Mouse (Mus musculus): ENCODE results near the gene Smug1. TPM values are rescaled to one million over a fixed set of nuclear protein-coding genes. Genes with fewer than 3 reads are reported as not detected.

The Smug1 gene
- polyA plus RNA-seq, 1 experiment from 2014 or later = 3.8 TPM

- Histone ChIP-seq H3K4me2 (ENCODE audit: low read depth, low read length) (no peak overlapping the region), H3K27me3 (ENCODE audit: insufficient read depth, low read length) (peaks cover 60% of the 10 kb centered on the region), H3K4me3 (ENCODE audit: low read depth, low read length) (no peak overlapping the region), H3K27ac (ENCODE audit: low read depth) (no peak overlapping the region), H3K9me3 (ENCODE audit: low read length) (no peaks in the 10 kb centered on the region), H3K36me3 (replicated peaks; ENCODE audit: insufficient read depth, low read length) (no peaks in the 10 kb centered on the region), H3K9ac (replicated peaks) (no peak overlapping the region), H3K4me1 (ENCODE audit: insufficient read depth) (peaks cover 3% of the 10 kb centered on the region; the same call in 1 of the 2 replicates)
- ATAC-seq (no peak), DNase-seq (no peak)
- 30% methylated on average over 3 of the region's 3 CpGs for WGBS (ENCODE audit: insufficient replicate concordance)
- TF ChIP-seq EP300 (IDR thresholded peaks at IDR 0.05; ENCODE audit: low read depth) = no peak
- no peak for TF ChIP-seq CTCF (IDR thresholded peaks at IDR 0.05; ENCODE audit: low read depth)
Observed at GRCm38 (mm10) chr15:103144176-103144575, 22.7 kb downstream of the Smug1 start.

- WGBS (ENCODE audit: insufficient replicate concordance) = 33% methylated on average over 13 of the region's 13 CpGs
- no peaks in the 10 kb centered on the region for H3K36me3 ChIP-seq (replicated peaks; ENCODE audit: insufficient read depth, low read length)
- no peak overlapping the region for H3K4me3 ChIP-seq (ENCODE audit: low read depth, low read length)
- no peak overlapping the region for H3K4me2 ChIP-seq (ENCODE audit: low read depth, low read length)
- no peak overlapping the region for H3K9ac ChIP-seq (replicated peaks)
- H3K27ac ChIP-seq (ENCODE audit: low read depth) = no peak overlapping the region
- H3K9me3 ChIP-seq (ENCODE audit: low read length) = peaks cover 2% of the 10 kb centered on the region; the same call in 1 of the 2 replicates
- peaks cover 23% of the 10 kb centered on the region for H3K27me3 ChIP-seq (ENCODE audit: insufficient read depth, low read length)
- DNase-seq (no peak), ATAC-seq (no peak)
- TF ChIP-seq EP300 (IDR thresholded peaks at IDR 0.05; ENCODE audit: low read depth) = no peak
- no peak for TF ChIP-seq CTCF (IDR thresholded peaks at IDR 0.05; ENCODE audit: low read depth)
- no peaks in the 10 kb centered on the region for H3K4me1 ChIP-seq (ENCODE audit: insufficient read depth)
Observed at GRCm38 (mm10) chr15:103135431-103135947, 31.4 kb downstream of the Smug1 start.

- DNase-seq = no peak
- H3K9me3 ChIP-seq (ENCODE audit: low read length) = peaks cover 3% of the 10 kb centered on the region; the same call in 1 of the 2 replicates
- WGBS (ENCODE audit: insufficient replicate concordance) = 29% methylated on average over 5 of the region's 5 CpGs
- H3K4me3 ChIP-seq (ENCODE audit: low read depth, low read length) = no peak overlapping the region
- H3K27ac ChIP-seq (ENCODE audit: low read depth) = no peak overlapping the region
- H3K9ac ChIP-seq (replicated peaks) = no peak overlapping the region
- no peak for ATAC-seq
- TF ChIP-seq CTCF (IDR thresholded peaks at IDR 0.05; ENCODE audit: low read depth) (no peak), EP300 (IDR thresholded peaks at IDR 0.05; ENCODE audit: low read depth) (no peak)
- no peak overlapping the region for H3K4me2 ChIP-seq (ENCODE audit: low read depth, low read length)
- no peaks in the 10 kb centered on the region for H3K36me3 ChIP-seq (replicated peaks; ENCODE audit: insufficient read depth, low read length)
- no peaks in the 10 kb centered on the region for H3K4me1 ChIP-seq (ENCODE audit: insufficient read depth)
- H3K27me3 ChIP-seq (ENCODE audit: insufficient read depth, low read length) = peaks cover 23% of the 10 kb centered on the region
Observed at GRCm38 (mm10) chr15:103134277-103135086, 32.4 kb downstream of the Smug1 start.

GRCm38 (mm10) chr15:103133761-103134160 is 33.1 kb downstream of the Smug1 start:
- no peak for DNase-seq
- Histone ChIP-seq H3K9me3 (ENCODE audit: low read length) (peaks cover 3% of the 10 kb centered on the region; the same call in 1 of the 2 replicates), H3K4me1 (ENCODE audit: insufficient read depth) (no peaks in the 10 kb centered on the region), H3K36me3 (replicated peaks; ENCODE audit: insufficient read depth, low read length) (no peaks in the 10 kb centered on the region), H3K4me2 (ENCODE audit: low read depth, low read length) (no peak overlapping the region), H3K9ac (replicated peaks) (no peak overlapping the region), H3K27ac (ENCODE audit: low read depth) (no peak overlapping the region), H3K4me3 (ENCODE audit: low read depth, low read length) (no peak overlapping the region), H3K27me3 (ENCODE audit: insufficient read depth, low read length) (peaks cover 23% of the 10 kb centered on the region)
- WGBS (ENCODE audit: insufficient replicate concordance) = 14% methylated on average over 4 of the region's 4 CpGs
- no peak for ATAC-seq
- TF ChIP-seq CTCF (IDR thresholded peaks at IDR 0.05; ENCODE audit: low read depth) (no peak), EP300 (IDR thresholded peaks at IDR 0.05; ENCODE audit: low read depth) (no peak)

- ATAC-seq (no peak), DNase-seq (no peak)
- Histone ChIP-seq H3K36me3 (replicated peaks; ENCODE audit: insufficient read depth, low read length) (no peaks in the 10 kb centered on the region), H3K4me3 (ENCODE audit: low read depth, low read length) (no peak overlapping the region), H3K9me3 (ENCODE audit: low read length) (peaks cover 5% of the 10 kb centered on the region; the same call in 1 of the 2 replicates), H3K27ac (ENCODE audit: low read depth) (no peak overlapping the region), H3K4me2 (ENCODE audit: low read depth, low read length) (no peak overlapping the region), H3K27me3 (ENCODE audit: insufficient read depth, low read length) (peaks cover 29% of the 10 kb centered on the region), H3K9ac (replicated peaks) (no peak overlapping the region), H3K4me1 (ENCODE audit: insufficient read depth) (no peaks in the 10 kb centered on the region)
- WGBS (ENCODE audit: insufficient replicate concordance) = 30% methylated on average over 1 of the region's 1 CpGs
- TF ChIP-seq CTCF (IDR thresholded peaks at IDR 0.05; ENCODE audit: low read depth) (peak; percentile 63), EP300 (IDR thresholded peaks at IDR 0.05; ENCODE audit: low read depth) (no peak)
Observed at GRCm38 (mm10) chr15:103130729-103131128, 36.2 kb downstream of the Smug1 start.

- no peak for DNase-seq
- Histone ChIP-seq H3K27me3 (ENCODE audit: insufficient read depth, low read length) (peaks cover 34% of the 10 kb centered on the region), H3K36me3 (replicated peaks; ENCODE audit: insufficient read depth, low read length) (no peaks in the 10 kb centered on the region)
Observed at GRCm38 (mm10) chr15:103129289-103129688, 37.6 kb downstream of the Smug1 start.

More at GRCm38 (mm10) chr15:103129289-103129688, 37.6 kb downstream of the Smug1 start:
- Histone ChIP-seq H3K27ac (ENCODE audit: low read depth) (no peak overlapping the region), H3K9me3 (ENCODE audit: low read length) (peaks cover 5% of the 10 kb centered on the region; the same call in 1 of the 2 replicates), H3K9ac (replicated peaks) (no peak overlapping the region), H3K4me2 (ENCODE audit: low read depth, low read length) (no peak overlapping the region), H3K4me1 (ENCODE audit: insufficient read depth) (no peaks in the 10 kb centered on the region), H3K4me3 (ENCODE audit: low read depth, low read length) (no peak overlapping the region)
- ATAC-seq = no peak
- TF ChIP-seq CTCF (IDR thresholded peaks at IDR 0.05; ENCODE audit: low read depth) (no peak), EP300 (IDR thresholded peaks at IDR 0.05; ENCODE audit: low read depth) (no peak)
- 44% methylated on average over 6 of the region's 6 CpGs for WGBS (ENCODE audit: insufficient replicate concordance)
